Mouse (Mus musculus) CD4-positive, CD25-positive, alpha-beta regulatory T cell, adult 2 months (primary cell): ENCODE measurements around the gene Ccdc170.
"Not testable (repeated sequence)": the region's sequence is repeated elsewhere in the genome, so short reads cannot be mapped to it uniquely, and the experiment has no call there.

ENCODE experiments used
- DNase-seq: peaks from one replicate; pipeline ENCODE4 v3.0.0-alpha.2; 2012; ENCODE audit warnings: low read depth, low spot score

The Ccdc170 gene

DNA sequence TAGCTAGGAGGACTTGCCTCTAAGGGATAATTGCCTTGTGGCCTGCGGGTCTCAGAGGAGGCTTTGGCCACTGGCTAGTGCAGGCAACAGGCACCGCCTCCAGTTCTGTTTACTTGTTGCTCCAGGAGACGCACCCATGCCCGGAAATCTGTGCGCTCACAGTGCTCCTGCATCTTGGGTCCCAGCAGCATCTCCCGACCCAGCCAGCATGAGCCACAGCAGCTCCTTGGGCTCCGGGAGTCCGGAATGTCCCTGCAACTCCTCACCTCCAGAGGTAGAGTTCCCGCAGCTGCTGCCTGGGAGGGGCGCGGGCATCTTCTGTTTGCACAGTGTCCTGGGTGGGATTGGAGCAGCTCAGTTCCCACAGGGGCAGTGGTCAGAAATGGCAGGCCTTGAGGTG, at the start of gene Ccdc170:
Gene Ccdc170, plus strand, starts transcription at position 148 of the 400 bp plus-strand sequence.
- no peak for DNase-seq

DNA sequence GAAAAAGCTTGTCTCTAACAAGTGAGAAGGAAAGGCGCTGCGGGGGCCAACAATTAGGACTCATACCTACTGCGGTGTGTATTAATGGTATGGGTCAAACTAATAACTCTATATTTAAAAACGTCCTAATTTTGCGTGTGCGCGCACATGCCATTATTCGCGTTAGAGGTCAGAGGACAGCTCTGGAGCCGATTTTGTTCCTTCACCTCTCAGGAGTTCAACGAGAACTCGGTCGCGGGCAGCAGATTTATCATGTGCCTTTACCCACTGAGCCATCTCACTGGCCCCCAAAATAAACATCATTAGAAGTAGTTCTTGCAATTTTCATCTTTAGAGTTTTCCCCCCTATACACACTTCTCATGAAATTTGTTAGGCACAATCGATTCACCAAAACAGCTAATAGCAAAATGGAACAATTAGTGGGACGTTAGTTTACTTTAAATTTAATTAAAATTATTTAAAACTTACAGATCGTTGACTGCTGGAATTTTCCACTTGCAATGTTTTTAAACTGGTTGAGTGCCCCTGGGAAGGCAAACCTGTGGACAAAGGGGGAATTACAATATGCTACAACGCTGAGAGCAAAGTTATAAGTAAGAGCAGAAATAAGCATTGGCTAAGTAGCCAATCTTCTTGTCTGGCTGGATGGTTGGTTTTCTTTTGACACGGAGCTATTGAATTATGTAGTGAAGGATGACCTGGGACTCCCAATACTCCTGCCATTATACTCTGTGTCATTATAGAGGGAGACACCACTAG, 49.1 kb upstream of the Ccdc170 start:
- peak; percentile 53 for DNase-seq

DNA sequence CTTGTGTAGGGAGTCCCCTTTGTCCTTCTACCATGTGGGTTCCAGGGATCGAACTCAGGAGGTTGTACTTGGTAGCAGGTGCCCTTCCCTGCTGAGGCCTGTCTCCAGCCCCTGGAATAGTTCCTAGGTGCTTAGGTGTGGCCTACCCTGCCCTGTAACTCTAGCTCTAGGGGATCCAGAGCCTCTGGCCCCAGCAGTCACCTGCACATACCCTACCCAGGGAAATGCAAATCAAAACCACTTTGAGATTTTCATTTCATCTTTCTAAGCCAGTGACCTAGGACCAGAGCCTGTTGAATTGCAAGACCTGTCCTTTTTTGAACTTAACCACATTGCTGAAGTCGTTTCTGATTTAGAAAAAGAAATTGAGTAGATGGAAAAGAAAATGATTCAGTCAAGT, 48.4 kb upstream of the Ccdc170 start:
- DNase-seq = not testable (repeated sequence)

DNA sequence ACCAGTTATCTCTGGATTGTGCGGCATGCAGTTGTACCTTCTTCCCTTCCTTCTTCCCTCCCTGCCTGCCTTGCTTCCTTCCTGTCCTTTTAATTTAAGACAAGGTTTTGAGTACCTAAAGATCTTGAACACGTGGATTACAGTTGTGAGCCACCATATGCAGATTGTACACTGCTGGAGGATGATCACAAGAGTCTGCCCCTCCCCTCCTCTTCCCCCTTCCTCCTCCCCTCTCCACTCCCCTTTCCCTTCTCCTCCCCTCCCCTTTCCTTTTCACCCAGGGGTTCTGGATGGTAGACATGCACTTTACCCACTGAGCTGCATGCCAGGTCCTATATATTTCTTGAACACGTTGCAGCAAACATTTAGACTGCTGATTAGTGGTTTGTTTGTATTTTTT, 46.9 kb upstream of the Ccdc170 start:
- no peak for DNase-seq

GRCm38 (mm10) chr10:4456409-4456808, 25.9 kb upstream of the Ccdc170 start:
- DNase-seq = no peak

DNA sequence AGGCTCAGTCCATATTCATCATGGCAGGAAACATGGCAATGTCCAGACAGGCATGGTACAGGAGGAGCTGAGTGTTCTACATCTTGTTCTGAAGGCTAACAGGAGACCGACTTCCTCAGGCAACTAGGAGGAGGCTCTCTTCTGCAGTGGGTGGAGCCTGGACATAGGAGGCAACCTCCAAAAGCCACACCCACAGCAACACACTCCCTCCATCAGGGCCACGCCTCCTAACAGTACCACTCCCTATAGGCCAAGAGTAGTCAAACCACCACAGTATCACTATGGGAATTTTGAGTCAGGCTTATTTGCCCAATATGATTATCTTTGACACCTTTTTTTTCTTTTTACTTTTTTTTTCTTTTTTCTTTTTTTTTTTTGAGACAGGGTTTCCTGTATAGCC, 22.1 kb upstream of the Ccdc170 start:
- DNase-seq = no peak

GRCm38 (mm10) chr10:4465799-4466198, 16.5 kb upstream of the Ccdc170 start:
- no peak for DNase-seq

GRCm38 (mm10) chr10:4469406-4469805, 12.9 kb upstream of the Ccdc170 start:
- DNase-seq = no peak

DNA sequence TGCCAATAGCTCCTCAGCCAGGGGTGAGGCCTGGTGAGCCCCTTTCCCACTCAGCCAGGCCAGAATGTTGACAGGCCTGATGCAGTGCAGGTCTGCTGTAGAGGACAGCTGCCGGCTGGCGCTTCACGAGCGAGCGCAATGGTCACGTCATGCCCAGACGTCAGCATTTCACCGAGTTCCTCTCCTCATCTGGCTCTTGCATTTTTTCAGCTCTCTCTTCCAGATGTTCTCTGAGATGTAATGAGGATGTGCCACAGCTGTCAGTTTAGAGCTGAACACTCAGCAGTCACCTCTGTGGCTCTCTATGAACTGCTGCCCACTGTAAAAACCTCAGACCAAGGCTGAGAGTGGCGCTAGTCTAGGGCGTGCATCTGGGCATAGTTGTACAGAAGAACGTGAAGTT, 8.7 kb upstream of the Ccdc170 start:
- no peak for DNase-seq

DNA sequence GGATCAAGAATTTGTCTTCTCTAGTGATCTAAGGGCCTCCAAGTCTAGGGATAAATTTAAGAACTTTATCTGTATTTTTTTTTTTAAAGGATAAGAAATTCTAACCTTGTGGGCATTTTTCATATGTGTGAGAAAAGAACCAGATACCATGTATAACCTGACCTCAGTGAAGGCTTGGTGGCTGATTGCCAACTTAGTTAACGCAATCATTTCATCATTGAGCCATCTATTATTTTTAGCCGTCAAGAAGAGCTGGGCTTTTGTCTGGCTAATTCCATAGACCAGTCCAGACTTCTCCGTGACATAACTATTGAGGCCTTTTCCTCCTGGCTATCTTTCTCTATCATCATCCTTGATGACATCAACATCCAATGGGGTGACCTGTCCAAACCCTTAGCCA, 6.9 kb upstream of the Ccdc170 start:
- no peak for DNase-seq

GRCm38 (mm10) chr10:4476604-4477003, 5.7 kb upstream of the Ccdc170 start:
- no peak for DNase-seq

- no peak for DNase-seq
Observed at GRCm38 (mm10) chr10:4480929-4481328, 1.4 kb upstream of the Ccdc170 start.

DNA sequence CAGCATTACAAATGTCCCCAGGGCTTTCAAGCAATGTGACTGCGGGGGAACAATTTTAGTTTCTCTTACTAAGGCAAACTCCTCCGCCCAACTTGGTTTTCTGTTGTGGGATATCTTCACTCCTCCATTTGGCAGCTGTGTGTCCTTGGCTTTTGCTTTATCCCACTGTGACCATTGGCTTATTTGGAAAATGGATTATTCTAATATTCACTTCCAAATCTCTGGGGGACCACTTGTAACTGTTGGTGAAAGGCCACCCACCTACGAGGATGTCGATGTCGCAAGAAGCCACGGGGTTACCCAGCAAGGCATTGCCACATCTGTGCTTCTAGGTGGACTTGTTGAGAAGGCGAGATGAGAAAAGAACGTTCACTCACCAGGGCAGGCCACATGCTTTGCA, 607 bp upstream of the Ccdc170 start:
- no peak for DNase-seq

DNA sequence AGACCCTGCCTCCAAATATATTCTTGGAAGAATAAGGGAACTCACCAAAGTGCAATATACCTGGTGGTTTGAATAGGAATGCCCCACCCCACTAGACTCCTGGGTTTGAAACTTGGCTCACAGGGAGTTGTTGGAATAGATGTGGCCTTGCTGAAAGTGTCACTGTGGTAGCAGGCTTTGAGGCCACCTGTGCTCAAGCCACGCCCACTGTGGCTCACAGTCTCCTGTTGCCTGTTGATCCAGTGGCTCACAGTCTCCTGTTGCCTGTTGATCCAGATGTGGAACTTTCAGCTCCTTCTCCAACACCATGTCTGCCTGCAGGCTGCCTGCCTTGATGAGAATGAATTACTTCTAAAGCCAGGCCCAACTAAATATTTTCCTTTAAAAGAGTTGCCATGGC, 1.5 kb downstream of the Ccdc170 start:
- no peak for DNase-seq

DNA sequence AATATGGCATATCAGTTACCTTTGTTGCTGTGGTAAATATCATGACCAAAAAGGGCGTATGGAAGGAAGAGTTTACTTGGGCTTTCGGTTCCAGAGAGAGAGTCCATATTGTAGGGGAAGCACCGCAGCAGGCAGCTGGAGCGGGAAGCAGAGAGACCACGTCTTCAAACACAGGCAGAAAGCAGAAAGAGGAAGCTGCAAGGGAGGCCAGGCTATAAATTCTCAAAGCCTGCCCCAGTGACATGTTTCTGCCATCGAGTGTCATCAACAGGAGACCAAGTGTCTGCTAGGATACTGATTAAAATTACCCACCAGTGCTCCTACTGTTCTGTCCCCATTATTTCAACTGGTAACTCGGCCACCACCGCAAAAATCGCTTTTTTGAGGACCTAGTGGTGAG, 2.7 kb downstream of the Ccdc170 start:
- DNase-seq = no peak

- no peak for DNase-seq
Observed at GRCm38 (mm10) chr10:4489865-4490264, 7.6 kb downstream of the Ccdc170 start.

DNA sequence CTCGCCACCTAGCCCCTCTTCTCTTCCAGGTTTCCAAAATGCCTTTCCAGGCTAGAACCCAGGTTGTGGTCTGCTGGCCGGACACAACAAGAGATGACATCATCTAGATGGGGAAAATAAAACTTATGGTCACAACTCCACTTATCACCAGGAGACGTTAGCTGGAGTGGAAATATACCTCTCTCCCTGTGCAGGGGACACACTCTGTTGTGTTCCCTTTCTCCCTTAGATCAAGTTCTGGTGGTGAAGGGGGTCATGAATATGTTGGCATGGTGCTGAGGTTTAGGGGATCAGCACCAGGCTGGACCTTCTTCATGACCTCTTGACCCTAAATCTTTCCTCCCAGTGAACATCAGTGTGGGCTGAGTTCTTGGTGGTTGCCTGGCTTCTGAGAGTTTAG, 9.0 kb downstream of the Ccdc170 start:
- DNase-seq = no peak

DNA sequence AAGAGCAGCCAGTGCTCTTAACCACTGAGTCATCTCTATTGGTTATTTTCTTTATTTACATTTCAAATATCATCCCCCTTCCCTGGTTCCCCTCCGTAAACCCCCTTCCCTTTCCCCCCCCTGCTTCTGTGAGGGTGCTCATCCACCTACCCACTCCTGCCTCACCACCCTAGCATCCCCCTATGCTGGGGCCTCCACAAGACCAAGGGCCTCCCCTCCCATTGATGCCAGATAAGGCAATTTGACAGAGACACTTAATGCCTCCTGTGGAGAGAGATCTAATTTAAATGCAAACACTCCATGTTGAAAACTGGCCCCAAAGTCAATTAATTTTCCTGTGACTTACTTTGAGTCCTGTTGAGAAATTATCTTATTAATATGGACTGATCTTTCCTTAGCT, 9.7 kb downstream of the Ccdc170 start:
- no peak for DNase-seq

GRCm38 (mm10) chr10:4492909-4493308, 10.6 kb downstream of the Ccdc170 start:
- no peak for DNase-seq

- DNase-seq = no peak
Observed at GRCm38 (mm10) chr10:4503251-4503650, 20.9 kb downstream of the Ccdc170 start.

- DNase-seq = peak; percentile 16
Observed at GRCm38 (mm10) chr10:4512725-4513124, 30.4 kb downstream of the Ccdc170 start.

DNA sequence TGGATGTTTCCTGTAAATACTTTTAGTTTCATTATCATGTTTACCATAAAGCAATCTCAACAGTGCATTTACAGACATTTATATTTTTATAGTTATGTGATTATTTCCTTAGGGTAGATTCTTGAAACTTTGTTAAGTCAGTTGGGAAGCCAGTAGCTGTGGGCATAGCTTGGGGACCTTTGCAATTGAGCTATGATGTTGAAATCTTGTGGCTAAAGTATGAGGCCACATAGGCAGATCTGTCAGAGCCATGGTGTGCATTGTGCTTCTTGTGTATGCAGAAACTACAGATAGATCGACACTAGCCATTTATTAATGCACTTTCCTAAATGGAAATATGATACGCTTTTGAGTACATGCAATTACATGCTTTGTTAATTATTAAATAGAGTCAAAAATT, 35.3 kb downstream of the Ccdc170 start:
- DNase-seq = no peak

GRCm38 (mm10) chr10:4519645-4520044, 37.3 kb downstream of the Ccdc170 start:
- no peak for DNase-seq
